Mouse (Mus musculus) cerebellum, postnatal 10 days (tissue): ENCODE data around the gene Gpr179.
"Not testable (repeated sequence)": the region's sequence is repeated elsewhere in the genome, so short reads cannot be mapped to it uniquely, and the experiment has no call there.

Experiments
- DNase-seq, 2 experiments: peaks; one replicate each; pipeline ENCODE4 v3.0.0; 2021; ENCODE audit warnings: mixed read lengths in 2 of 2

Gene Gpr179

GRCm38 (mm10) chr11:97354646-97355045 is 2.8 kb upstream of the Gpr179 start:
- DNase-seq: no peak

GRCm38 (mm10) chr11:97352935-97353597 is 1.2 kb upstream of the Gpr179 start:
- no peak for DNase-seq

GRCm38 (mm10) chr11:97350035-97350434 is 1.8 kb downstream of the Gpr179 start:
- peak; percentile 87 to 89 for DNase-seq

GRCm38 (mm10) chr11:97347291-97347690 is 4.6 kb downstream of the Gpr179 start:
- DNase-seq: no peak

- DNase-seq: peak; percentile 80 to 89
These were observed 5.5 kb downstream of the Gpr179 start for GRCm38 (mm10) chr11:97346383-97346782.

- DNase-seq: no peak
These were observed 6.4 kb downstream of the Gpr179 start for GRCm38 (mm10) chr11:97345446-97345845.

- DNase-seq: no peak
These were observed 8.3 kb downstream of the Gpr179 start for GRCm38 (mm10) chr11:97343619-97344018.

GRCm38 (mm10) chr11:97343175-97343574 is 8.7 kb downstream of the Gpr179 start:
- no peak for DNase-seq

GRCm38 (mm10) chr11:97338977-97339315 is 12.9 kb downstream of the Gpr179 start:
- DNase-seq: peak; percentile 86 to 87

GRCm38 (mm10) chr11:97338302-97338976 is 13.4 kb downstream of the Gpr179 start:
- DNase-seq: peak; percentile 43 to 48

GRCm38 (mm10) chr11:97337363-97337762 is 14.5 kb downstream of the Gpr179 start:
- no peak for DNase-seq

- no peak for DNase-seq
These were observed 15.0 kb downstream of the Gpr179 start for GRCm38 (mm10) chr11:97336751-97337345.

- no peak for DNase-seq
These were observed 15.6 kb downstream of the Gpr179 start for GRCm38 (mm10) chr11:97336238-97336637.

- no peak for DNase-seq
These were observed 17.5 kb downstream of the Gpr179 start for GRCm38 (mm10) chr11:97334400-97334799.

GRCm38 (mm10) chr11:97333896-97334295 is 18.0 kb downstream of the Gpr179 start:
- no peak for DNase-seq

- DNase-seq: no peak
These were observed 18.8 kb downstream of the Gpr179 start for GRCm38 (mm10) chr11:97333044-97333443.

GRCm38 (mm10) chr11:97331231-97332190 is 20.4 kb downstream of the Gpr179 start:
- DNase-seq: no peak

GRCm38 (mm10) chr11:97330315-97330714 is 21.6 kb downstream of the Gpr179 start:
- DNase-seq: no peak

- DNase-seq: peak; percentile 79 to 85
These were observed 23.7 kb downstream of the Gpr179 start for GRCm38 (mm10) chr11:97328148-97328547.

GRCm38 (mm10) chr11:97325224-97325623 is 26.7 kb downstream of the Gpr179 start:
- no peak for DNase-seq

- not testable (repeated sequence) for DNase-seq
These were observed 29.8 kb downstream of the Gpr179 start for GRCm38 (mm10) chr11:97321894-97322600.

GRCm38 (mm10) chr11:97321197-97321596 is 30.7 kb downstream of the Gpr179 start:
- no peak for DNase-seq
